Mouse (Mus musculus) hindbrain, embryonic 12.5 days (tissue): ENCODE results near the gene Poldip3. TPM values are rescaled to one million over a fixed set of nuclear protein-coding genes. Genes with fewer than 3 reads are reported as not detected.

Source experiments
- ATAC-seq: fragments of 200-750 bp; cut with Nextera tagmentation; 2 replicates; pipeline ENCODE4 v1.8.0; 2017; ENCODE audit warnings: moderate TSS enrichment; ENCODE audit not compliant: low FRiP score
- H3K27ac ChIP-seq: fragments of 300-500 bp; sonication (generic); 2 replicates; pipeline ENCODE4 v1.5.1; 2016; ENCODE audit warnings: mild to moderate bottlenecking
- H3K27me3 ChIP-seq: fragments of 300-500 bp; sonication (generic); 2 replicates; pipeline ENCODE4 v1.6.1; 2016; ENCODE audit warnings: mild to moderate bottlenecking
- H3K36me3 ChIP-seq: fragments of 300-500 bp; sonication (generic); 2 replicates; pipeline ENCODE4 v1.6.1; 2016; ENCODE audit warnings: mild to moderate bottlenecking
- H3K4me1 ChIP-seq: fragments of 300-500 bp; sonication (generic); 2 replicates; pipeline ENCODE4 v1.6.1; 2016
- H3K4me2 ChIP-seq: fragments of 300-500 bp; sonication (generic); replicated peaks from 2 replicates; pipeline ENCODE4 v1.6.1; 2016; ENCODE audit warnings: mild to moderate bottlenecking
- H3K4me3 ChIP-seq: fragments of 300-500 bp; sonication (generic); 2 replicates; pipeline ENCODE4 v1.5.1; 2016; ENCODE audit warnings: mild to moderate bottlenecking
- H3K9ac ChIP-seq: fragments of 300-500 bp; sonication (generic); 2 replicates; pipeline ENCODE4 v1.6.1; 2016; ENCODE audit warnings: mild to moderate bottlenecking, moderate library complexity
- H3K9me3 ChIP-seq: fragments of 300-500 bp; sonication (generic); replicated peaks from 2 replicates; pipeline ENCODE4 v1.6.1; 2016; ENCODE audit warnings: mild to moderate bottlenecking
- WGBS: fragments of 180-500 bp; shearing (Covaris S2); methylation state at CpG from one replicate; pipeline ENCODE4 v1.1.7; 2016; 5-methylcytosine and 5-hydroxymethylcytosine counted together
- polyA plus RNA-seq: library from polyadenylated mRNA; unstranded; fragments of >200 nt; fragmentation: Nextera tagmentation; extraction: Ambion mirVana; gene quantifications from 2 replicates; pipeline ENCODE4 v1.2.1, GENCODE M21; 2016

The Poldip3 gene
- polyA plus RNA-seq, 1 experiment from 2014 or later: 163 TPM

DNA sequence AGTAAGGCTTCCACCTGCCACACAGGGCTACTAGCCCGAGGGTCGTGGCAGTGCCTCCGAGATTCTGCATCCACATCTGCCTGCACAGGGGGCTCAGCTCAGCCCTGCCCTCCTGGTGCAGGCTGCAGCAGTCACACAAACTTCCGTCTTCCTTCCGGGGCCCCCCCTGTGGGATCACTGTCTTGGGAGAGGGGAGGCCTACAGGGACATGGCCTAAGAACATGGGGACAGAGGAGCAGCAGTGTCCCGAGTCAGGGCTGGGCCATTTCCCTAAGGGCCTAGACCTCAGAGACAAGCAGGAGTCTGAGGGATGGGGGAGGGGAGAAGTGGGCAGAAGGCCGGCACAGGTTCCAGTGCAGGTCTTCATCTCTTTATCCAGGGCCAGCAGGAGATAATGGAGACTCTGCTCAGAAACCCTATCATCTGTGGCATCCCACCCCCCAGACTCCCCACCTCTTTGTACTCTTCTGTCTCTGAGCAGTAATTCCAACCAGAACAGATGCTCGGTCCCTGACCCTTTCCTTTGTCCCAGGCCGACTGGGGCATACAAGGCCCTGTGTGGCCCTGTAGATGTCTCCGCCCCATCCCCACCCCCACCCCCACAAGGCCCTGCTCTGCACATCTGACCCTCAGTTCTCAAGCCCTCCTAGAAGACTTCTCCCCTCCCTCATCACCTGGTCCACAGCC is 12.0 kb upstream of the Poldip3 start:
- peaks cover 9% of the 10 kb centered on the region for H3K4me1 ChIP-seq

DNA sequence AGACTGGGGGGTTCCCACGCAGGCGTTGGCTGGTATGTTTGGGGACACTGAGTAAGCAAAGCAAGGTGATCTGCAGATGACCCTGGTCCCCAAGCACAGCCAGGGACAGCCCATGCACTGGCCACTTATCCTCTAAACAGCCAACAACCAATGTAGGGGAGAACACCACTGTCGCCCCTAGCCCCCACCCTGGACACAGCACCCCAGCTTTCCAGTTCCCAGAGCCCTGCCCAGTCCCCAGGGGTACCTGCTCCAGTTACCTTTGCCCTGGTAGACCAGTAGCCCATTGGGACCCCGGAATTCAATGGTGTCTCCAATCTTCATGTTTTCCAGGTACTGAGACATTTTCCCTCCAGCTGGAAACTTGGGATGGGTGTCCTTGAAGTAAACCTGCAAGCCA is 11.4 kb upstream of the Poldip3 start:
- Histone ChIP-seq H3K9ac (no peak overlapping the region), H3K4me2 (no peak overlapping the region), H3K27me3 (no peaks in the 10 kb centered on the region), H3K36me3 (peaks cover 58% of the 10 kb centered on the region), H3K27ac (no peak overlapping the region), H3K4me1 (peaks cover 9% of the 10 kb centered on the region), H3K4me3 (no peak overlapping the region), H3K9me3 (0 out of 2 replicates have a peak, but pooled peaks cover 4% of the 10 kb centered on the region)
- 92% methylated on average over 4 of the region's 4 CpGs for WGBS
- ATAC-seq: no peak

More for the DNA sequence above, 12.0 kb upstream of the Poldip3 start:
- Histone ChIP-seq H3K4me2 (no peak overlapping the region), H3K36me3 (peaks cover 56% of the 10 kb centered on the region), H3K27me3 (no peaks in the 10 kb centered on the region), H3K4me3 (no peak overlapping the region), H3K9ac (peak overlapping the region; percentile 24; the same call in 1 of the 2 replicates), H3K27ac (peak overlapping the region; percentile 8; the same call in 1 of the 2 replicates), H3K9me3 (0 out of 2 replicates have a peak, but pooled peaks cover 4% of the 10 kb centered on the region)
- WGBS: 24% methylated on average over 10 of the region's 10 CpGs
- no peak for ATAC-seq

DNA sequence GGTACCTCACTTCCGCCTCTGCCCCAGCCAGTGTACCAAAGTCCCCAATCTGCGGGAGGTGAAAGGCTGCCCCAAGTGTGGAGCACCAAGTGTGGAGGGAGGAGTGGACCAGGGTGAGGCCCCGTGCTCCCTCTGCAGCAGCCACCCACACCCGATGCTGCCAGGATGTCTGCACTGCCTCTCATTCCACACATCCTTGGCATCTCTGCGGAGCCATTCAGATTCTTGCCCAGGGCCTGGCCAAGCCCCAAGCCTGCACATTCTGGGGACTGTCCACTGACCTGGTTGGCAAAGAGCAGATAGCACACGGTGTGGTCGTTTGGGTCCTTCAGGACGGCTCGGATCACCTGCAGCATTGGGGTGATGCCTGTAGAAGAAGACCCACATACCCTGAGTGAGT is 10.6 kb upstream of the Poldip3 start:
- ATAC-seq: no peak
- no peaks in the 10 kb centered on the region for H3K27me3 ChIP-seq
- H3K4me2 ChIP-seq: no peak overlapping the region
- H3K4me1 ChIP-seq: peaks cover 9% of the 10 kb centered on the region
- peaks cover 53% of the 10 kb centered on the region for H3K36me3 ChIP-seq
- H3K27ac ChIP-seq: no peak overlapping the region
- no peak overlapping the region for H3K9ac ChIP-seq
- H3K9me3 ChIP-seq: 0 out of 2 replicates have a peak, but pooled peaks cover 4% of the 10 kb centered on the region
- no peak overlapping the region for H3K4me3 ChIP-seq
- 93% methylated on average over 9 of the region's 9 CpGs for WGBS

DNA sequence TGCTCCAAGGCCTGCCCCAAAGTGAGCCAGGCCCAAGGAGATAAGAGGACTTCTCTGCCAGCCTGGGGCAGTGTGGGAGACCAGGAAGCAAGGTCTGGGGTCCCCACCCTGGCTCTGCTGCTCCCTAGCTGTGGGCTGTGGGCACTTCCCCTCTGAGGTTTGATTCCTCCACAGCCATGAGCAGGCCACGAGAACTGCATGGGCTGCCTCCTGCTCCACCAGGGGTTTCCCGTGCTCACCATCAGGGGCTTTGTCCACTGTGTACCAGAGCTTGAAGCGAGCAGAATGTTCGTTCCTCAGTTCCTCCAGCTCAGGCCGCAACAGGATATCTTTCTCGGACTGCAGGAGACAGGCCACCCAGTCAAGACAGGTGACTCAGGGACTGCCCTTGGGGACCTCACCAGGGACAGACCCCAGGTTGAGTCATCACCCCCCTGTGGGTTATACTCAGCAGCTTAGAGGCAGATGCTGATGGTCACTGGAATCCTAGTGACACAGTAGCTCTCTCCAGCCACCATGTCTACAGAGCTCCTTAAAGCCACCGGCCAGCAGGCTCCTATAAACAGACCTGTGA is 9.5 kb upstream of the Poldip3 start:
- Histone ChIP-seq H3K27ac (no peak overlapping the region), H3K36me3 (peaks cover 61% of the 10 kb centered on the region), H3K9ac (no peak overlapping the region), H3K4me3 (no peak overlapping the region), H3K4me1 (peaks cover 9% of the 10 kb centered on the region), H3K27me3 (no peaks in the 10 kb centered on the region), H3K9me3 (0 out of 2 replicates have a peak, but pooled peaks cover 4% of the 10 kb centered on the region), H3K4me2 (no peak overlapping the region)
- WGBS: 89% methylated on average over 7 of the region's 7 CpGs
- ATAC-seq: no peak

DNA sequence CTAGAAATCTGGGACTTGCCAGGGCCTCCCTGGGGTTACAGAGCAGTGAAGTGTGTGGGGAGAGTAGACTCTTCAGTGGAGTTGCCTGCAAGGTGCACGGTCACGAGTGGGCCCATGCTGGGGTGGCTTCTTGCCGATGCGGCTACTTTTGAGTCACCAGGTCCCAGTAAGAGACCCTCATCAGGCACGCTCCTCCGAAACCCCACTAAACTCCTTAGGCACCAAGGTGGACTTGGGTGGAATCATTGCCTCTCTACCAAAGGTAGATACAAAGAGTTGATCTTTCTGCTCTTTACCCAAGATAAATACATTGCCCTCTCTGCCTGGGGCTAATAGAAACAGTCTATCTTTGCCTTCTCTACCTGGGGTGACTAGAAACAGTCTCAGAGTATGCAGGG is 8.5 kb upstream of the Poldip3 start:
- ATAC-seq: no peak
- Histone ChIP-seq H3K27ac (no peak overlapping the region), H3K36me3 (peaks cover 61% of the 10 kb centered on the region), H3K9me3 (0 out of 2 replicates have a peak, but pooled peaks cover 4% of the 10 kb centered on the region), H3K4me2 (no peak overlapping the region), H3K9ac (no peak overlapping the region), H3K4me3 (no peak overlapping the region), H3K4me1 (peaks cover 9% of the 10 kb centered on the region), H3K27me3 (no peaks in the 10 kb centered on the region)
- over 99% methylated on average over 6 of the region's 6 CpGs for WGBS

DNA sequence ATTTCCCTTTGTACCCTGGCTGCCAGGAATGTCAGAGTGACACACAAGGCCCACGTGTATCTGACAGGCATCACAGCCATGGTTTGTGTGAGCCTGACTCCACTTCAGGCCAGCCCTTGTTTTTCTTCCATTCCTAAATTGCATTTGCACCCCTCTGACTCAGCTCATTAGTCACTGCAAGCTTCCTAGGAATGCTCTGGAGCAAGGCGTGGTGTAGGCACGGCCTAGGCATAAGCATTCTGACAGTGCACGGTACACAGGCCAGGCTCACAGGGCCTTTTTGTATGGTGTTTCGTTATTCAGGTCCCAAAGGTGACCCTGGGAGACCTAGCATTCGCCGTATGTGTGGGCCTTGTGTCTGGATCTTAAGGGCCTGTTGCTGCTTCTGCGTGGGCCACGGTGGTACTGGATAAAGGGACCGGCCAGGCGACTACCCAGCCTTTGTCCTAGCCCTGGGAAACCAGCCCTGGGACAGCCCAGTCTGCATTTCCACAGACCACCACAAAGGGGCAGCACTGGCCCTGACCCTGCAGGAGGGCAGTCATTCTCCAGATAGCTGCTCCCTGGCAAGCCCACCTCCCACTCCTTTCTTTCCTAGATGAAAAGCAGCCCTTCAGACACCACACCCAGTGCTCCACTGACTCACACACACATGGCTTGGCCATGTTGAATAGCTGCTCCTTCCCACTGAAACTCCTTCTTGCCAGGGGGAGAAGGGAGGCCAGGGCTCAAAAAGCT is 7.9 kb upstream of the Poldip3 start:
- ATAC-seq: no peak
- Histone ChIP-seq H3K4me1 (peaks cover 9% of the 10 kb centered on the region), H3K36me3 (peaks cover 57% of the 10 kb centered on the region), H3K4me2 (no peak overlapping the region), H3K27ac (no peak overlapping the region), H3K4me3 (no peak overlapping the region), H3K9me3 (0 out of 2 replicates have a peak, but pooled peaks cover 4% of the 10 kb centered on the region), H3K27me3 (no peaks in the 10 kb centered on the region), H3K9ac (no peak overlapping the region)
- WGBS: 71% methylated on average over 11 of the region's 11 CpGs

DNA sequence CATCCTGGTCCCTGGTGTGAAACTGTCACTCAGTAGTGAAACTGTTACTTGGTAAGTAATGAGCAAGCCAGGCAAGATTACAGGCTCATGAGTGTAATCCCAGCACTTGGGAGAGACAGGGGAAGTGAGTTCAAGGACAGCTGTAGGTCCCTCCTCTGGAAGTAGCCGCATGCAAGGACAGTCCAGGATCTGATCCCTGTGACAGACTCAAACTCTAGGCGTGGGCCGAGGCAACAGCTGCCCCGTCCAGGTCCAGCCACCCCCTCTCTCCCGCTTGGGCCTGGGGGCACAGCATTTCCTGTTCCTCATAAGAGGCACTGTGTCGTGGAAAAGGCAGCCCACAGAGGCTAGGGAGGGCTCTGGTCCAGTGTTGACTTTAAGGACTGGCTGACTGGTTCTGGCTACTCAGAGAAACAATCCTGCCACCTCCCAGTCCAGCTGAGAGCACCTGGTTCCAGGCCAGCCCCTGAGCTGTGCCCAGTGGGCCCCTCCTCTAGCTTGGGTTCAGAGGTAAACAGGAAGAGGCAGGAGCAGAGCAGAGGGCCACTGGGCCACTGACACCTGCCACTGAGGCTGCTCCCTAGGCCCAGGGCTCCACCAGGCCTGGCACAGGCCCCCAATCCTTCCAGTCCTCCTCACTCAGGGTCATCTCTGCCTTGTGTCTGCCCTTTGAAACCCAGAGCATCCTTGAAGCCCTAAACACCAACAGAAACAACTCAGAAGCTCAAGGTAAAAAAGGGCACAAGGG is 6.7 kb upstream of the Poldip3 start:
- Histone ChIP-seq H3K4me2 (no peak overlapping the region), H3K36me3 (peaks cover 57% of the 10 kb centered on the region), H3K9me3 (0 out of 2 replicates have a peak, but pooled peaks cover 4% of the 10 kb centered on the region), H3K27ac (no peak overlapping the region), H3K9ac (no peak overlapping the region), H3K4me1 (peaks cover under 1% of the 10 kb centered on the region), H3K4me3 (no peak overlapping the region), H3K27me3 (no peaks in the 10 kb centered on the region)
- no peak for ATAC-seq
- WGBS: 85% methylated on average over 6 of the region's 6 CpGs

DNA sequence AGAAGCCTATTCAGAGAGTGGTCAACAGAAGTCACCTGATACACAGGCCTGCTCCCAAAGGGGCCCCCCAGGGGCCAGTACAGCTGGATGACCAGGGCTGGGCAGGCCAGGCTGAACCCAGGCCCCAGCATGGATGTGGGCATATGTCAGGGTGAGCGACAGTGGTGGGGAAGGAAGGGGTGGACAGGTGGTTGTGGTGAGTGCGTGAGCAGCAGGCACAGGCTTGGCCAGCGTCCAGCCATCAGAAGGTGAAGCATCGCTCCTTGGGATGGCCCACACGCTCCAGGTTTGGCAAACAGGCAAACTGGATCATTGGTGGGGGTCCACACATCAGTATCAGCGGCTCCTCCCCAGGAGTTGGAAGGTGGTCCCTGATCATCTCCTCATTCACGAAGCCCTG is 5.1 kb upstream of the Poldip3 start:
- 93% methylated on average over 7 of the region's 7 CpGs for WGBS
- Histone ChIP-seq H3K36me3 (peaks cover 43% of the 10 kb centered on the region), H3K27me3 (no peaks in the 10 kb centered on the region), H3K4me3 (no peak overlapping the region), H3K9me3 (0 out of 2 replicates have a peak, but pooled peaks cover 4% of the 10 kb centered on the region), H3K9ac (no peak overlapping the region), H3K27ac (no peak overlapping the region), H3K4me2 (no peak overlapping the region), H3K4me1 (0 out of 2 replicates have a peak, but pooled peaks cover 2% of the 10 kb centered on the region)
- ATAC-seq: no peak

DNA sequence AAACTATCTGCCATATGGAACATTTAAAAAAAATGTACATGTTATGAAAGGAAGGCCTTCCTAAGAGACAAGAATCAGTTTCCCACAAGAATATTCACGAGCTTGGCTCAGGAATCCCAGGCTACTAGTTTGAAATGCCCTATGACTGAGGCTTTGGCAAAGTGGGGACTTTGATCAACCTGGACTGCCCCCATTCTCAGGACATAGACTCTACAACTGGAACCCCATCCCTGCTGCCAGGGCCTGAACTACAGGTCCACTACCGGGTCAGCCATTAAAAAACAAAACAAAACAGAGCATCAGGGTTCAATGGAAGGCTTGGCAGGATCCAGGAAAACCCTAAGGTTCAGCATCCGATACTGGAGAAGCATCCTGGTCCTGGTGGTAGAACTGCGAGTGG is 1.5 kb upstream of the Poldip3 start:
- WGBS: 90% methylated on average over 4 of the region's 4 CpGs
- no peak overlapping the region for H3K4me2 ChIP-seq
- H3K4me3 ChIP-seq: no peak overlapping the region
- no peaks in the 10 kb centered on the region for H3K27me3 ChIP-seq
- peaks cover 29% of the 10 kb centered on the region for H3K36me3 ChIP-seq
- H3K4me1 ChIP-seq: peaks cover 15% of the 10 kb centered on the region
- H3K9me3 ChIP-seq: no peaks in the 10 kb centered on the region
- ATAC-seq: no peak
- H3K9ac ChIP-seq: no peak overlapping the region
- H3K27ac ChIP-seq: no peak overlapping the region

DNA sequence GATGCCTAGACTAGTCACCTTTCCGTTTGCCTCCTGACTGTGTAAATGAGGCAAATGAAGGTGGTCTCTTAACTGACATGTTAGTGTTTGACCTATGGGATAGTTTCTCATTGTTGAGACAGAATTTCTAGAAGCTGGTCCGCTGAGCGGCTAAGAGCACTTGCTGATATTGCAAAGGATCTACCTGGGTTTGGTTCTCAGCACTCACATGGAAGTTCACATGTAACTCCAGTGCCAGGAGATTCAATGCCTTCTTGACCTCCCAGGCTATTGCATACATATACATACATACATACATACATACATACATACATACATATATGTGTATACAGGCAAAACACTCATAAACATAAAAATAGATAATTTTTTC is 874 bp upstream of the Poldip3 start:
- peak overlapping the region; percentile 98 for H3K27ac ChIP-seq
- peak overlapping the region; percentile 84 for H3K4me2 ChIP-seq
- H3K4me3 ChIP-seq: peak overlapping the region; percentile 76
- ATAC-seq: no peak
- no peaks in the 10 kb centered on the region for H3K27me3 ChIP-seq
- WGBS: 37% methylated on average over 3 of the region's 3 CpGs
- H3K4me1 ChIP-seq: peaks cover 15% of the 10 kb centered on the region
- peaks cover 33% of the 10 kb centered on the region for H3K36me3 ChIP-seq
- H3K9me3 ChIP-seq: no peaks in the 10 kb centered on the region
- H3K9ac ChIP-seq: peak overlapping the region; percentile 95; the same call in 1 of the 2 replicates

DNA sequence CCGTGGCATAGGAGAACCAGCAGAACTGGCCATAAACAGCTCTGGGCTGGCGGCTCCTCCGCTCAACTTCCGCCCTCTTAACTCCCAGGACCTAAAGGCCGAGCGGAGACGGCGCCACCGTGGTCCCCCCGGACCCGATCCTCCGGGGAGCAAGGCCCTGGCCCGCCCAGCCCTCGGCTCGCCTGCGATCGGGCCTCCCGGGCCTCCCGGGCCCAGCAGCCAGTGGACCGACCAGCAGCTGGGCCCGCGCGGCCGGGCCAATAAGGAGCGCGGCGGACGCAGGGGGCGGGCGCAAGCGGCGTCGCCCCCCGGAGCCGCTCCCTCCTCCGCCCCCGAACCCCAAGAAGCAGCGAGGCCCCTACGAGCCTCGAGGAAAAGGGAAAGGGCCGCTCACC is 386 bp downstream of the Poldip3 start:
- ATAC-seq: peak; percentile 85
- peak overlapping the region; percentile 84 for H3K4me2 ChIP-seq
- no peaks in the 10 kb centered on the region for H3K9me3 ChIP-seq
- peak overlapping the region; percentile 76 for H3K4me3 ChIP-seq
- peaks cover 29% of the 10 kb centered on the region for H3K36me3 ChIP-seq
- peaks cover 19% of the 10 kb centered on the region for H3K4me1 ChIP-seq
- peak overlapping the region; percentile 95 for H3K9ac ChIP-seq
- peak overlapping the region; percentile 98 for H3K27ac ChIP-seq
- H3K27me3 ChIP-seq: no peaks in the 10 kb centered on the region
- WGBS: under 1% methylated on average over 28 of the region's 41 CpGs

DNA sequence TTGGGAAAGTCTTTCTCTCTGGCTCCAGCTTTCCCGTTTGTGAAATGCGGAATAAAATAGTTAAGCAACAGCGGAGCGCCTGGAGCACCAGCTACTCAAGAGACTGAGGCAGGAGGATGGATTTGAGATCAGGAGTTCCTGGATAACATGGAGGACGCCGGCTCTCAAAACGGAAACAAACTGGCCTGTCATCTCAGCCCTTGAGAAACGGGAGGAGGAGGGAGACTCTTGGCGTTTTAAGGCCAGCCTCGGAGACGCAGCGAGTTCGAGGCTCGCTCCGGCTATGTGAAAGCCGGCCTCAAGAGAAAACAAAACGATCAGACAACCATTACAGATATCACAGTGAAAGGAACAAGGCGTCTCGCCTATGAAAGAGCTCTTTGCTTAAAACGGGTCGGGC is 789 bp downstream of the Poldip3 start:
- no peak for ATAC-seq
- Histone ChIP-seq H3K36me3 (peaks cover 25% of the 10 kb centered on the region), H3K4me3 (peak overlapping the region; percentile 76), H3K4me2 (peak overlapping the region; percentile 84), H3K9me3 (no peaks in the 10 kb centered on the region), H3K4me1 (peaks cover 22% of the 10 kb centered on the region), H3K9ac (peak overlapping the region; percentile 95), H3K27me3 (no peaks in the 10 kb centered on the region), H3K27ac (peak overlapping the region; percentile 98)
- 3% methylated on average over 21 of the region's 21 CpGs for WGBS
